ENCODE assay signal across 10 mouse cellular contexts in the genomic region with DNA sequence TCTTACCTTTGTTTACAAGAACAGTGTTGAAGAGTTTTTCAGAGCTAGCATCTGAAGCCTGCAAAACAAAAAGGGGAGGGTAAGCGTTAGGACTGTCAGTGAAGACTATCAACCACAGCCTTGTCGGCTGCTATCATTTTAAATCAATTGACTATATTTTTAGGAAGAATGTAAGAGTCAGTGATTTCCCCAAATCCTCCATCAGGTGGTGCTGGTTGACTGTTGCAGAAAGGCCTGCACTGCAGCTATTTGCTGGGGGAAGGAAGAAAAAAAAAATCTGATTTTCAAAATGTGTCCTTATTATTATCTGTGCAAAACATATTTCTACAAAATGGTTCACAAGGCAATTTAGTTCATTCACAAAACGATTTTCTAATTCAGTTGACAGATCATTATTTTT.
DNase-seq lines count a peak whose midpoint lies in the region; ATAC-seq and TF ChIP-seq lines count a peak whose summit lies in the region.
"Had no signal": no experiment of that assay in that cellular context is flagged by ENCODE, and none has a peak within 500 bp of the region (broad histone marks: within the 10 kb centered on the region; RNA-seq: fewer than 3 reads in every experiment).

No protein-coding gene starts in this region.

- H3K9ac ChIP-seq in heart, postnatal 0 days (replicated peaks; ENCODE audit: low read depth, low read length), result no peak overlapping the region
- H3K9ac ChIP-seq in heart, embryonic 11.5 days (ENCODE audit: low read depth, low read length), result no peak overlapping the region
- H3K9ac ChIP-seq in hindbrain, embryonic 14.5 days, result peak overlapping the region; percentile 59
- H3K9ac ChIP-seq in liver, embryonic 14.5 days (replicated peaks), result no peak overlapping the region
- H3K9ac ChIP-seq: heart, embryonic 13.5 days had no signal

- no peak for TF ChIP-seq EP300 in heart, postnatal 0 days (IDR thresholded peaks at IDR 0.05; ENCODE audit: low read depth)
- no peak for TF ChIP-seq EP300 in liver, embryonic 14.5 days (IDR thresholded peaks at IDR 0.05; ENCODE audit: low read depth)

- H3K27ac ChIP-seq in heart, postnatal 0 days (ENCODE audit: low read depth), result no peak overlapping the region
- no peak overlapping the region for H3K27ac ChIP-seq in heart, embryonic 11.5 days (ENCODE audit: low read depth, low read length)
- peak overlapping the region; percentile 44 for H3K27ac ChIP-seq in hindbrain, embryonic 14.5 days
- H3K27ac ChIP-seq in liver, embryonic 14.5 days, result no peak overlapping the region
- H3K27ac ChIP-seq: heart, embryonic 13.5 days had no signal

- H3K4me2 ChIP-seq in heart, postnatal 0 days (ENCODE audit: low read depth, low read length), result no peak overlapping the region
- H3K4me2 ChIP-seq in heart, embryonic 11.5 days, result no peak overlapping the region
- H3K4me2 ChIP-seq in hindbrain, embryonic 14.5 days (replicated peaks), result peak overlapping the region; percentile 74
- H3K4me2 ChIP-seq in liver, embryonic 14.5 days (ENCODE audit: low read depth), result no peak overlapping the region

- 0 out of 2 replicates have a peak, but pooled peaks cover 3% of the 10 kb centered on the region for H3K36me3 ChIP-seq in heart, postnatal 0 days (replicated peaks; ENCODE audit: control insufficient read depth, insufficient read depth, low read length)
- 0 out of 2 replicates have a peak, but pooled peaks cover 5% of the 10 kb centered on the region for H3K36me3 ChIP-seq in heart, embryonic 11.5 days (ENCODE audit: control insufficient read depth, insufficient read depth, low read length)
- H3K36me3 ChIP-seq in hindbrain, embryonic 14.5 days (replicated peaks; ENCODE audit: control insufficient read depth, insufficient read depth), result peaks cover 9% of the 10 kb centered on the region; the same call in 1 of the 2 replicates
- H3K36me3 ChIP-seq in liver, embryonic 14.5 days (replicated peaks; ENCODE audit: control insufficient read depth, insufficient read depth, low read depth), result no peaks in the 10 kb centered on the region

- H3K4me3 ChIP-seq in heart, postnatal 0 days (ENCODE audit: low read depth, low read length), result no peak overlapping the region
- H3K4me3 ChIP-seq in heart, embryonic 11.5 days (ENCODE audit: low read depth, low read length), result no peak overlapping the region
- peak overlapping the region; percentile 32 for H3K4me3 ChIP-seq in hindbrain, embryonic 14.5 days (replicated peaks; ENCODE audit: low read length)
- no peak overlapping the region for H3K4me3 ChIP-seq in liver, embryonic 14.5 days (ENCODE audit: insufficient read depth in 1 of 2, low read depth in 2 of 2, low read length in 2 of 2)
- H3K4me3 ChIP-seq: heart, embryonic 13.5 days had no signal

- 33% methylated on average over 3 of the region's 3 CpGs for WGBS in heart, postnatal 0 days
- 33% methylated on average over 3 of the region's 3 CpGs for WGBS in heart, embryonic 11.5 days (ENCODE audit: insufficient replicate concordance)
- 13% methylated on average over 3 of the region's 3 CpGs for WGBS in hindbrain, embryonic 14.5 days
- 10% methylated on average over 3 of the region's 3 CpGs for WGBS in liver, embryonic 14.5 days (ENCODE audit: insufficient replicate concordance)

- peak; percentile 30 for DNase-seq in heart, postnatal 0 days (ENCODE audit: low spot score)
- DNase-seq in Muller cell, postnatal 12 days (ENCODE audit: inconsistent ontology term), result peak; percentile 38
- DNase-seq in embryo, embryonic 10.5 days (ENCODE audit: low spot score), result peak; percentile 83
- peak; percentile 87 for DNase-seq in hindbrain, embryonic 14.5 days (ENCODE audit: low spot score)
- no peak for DNase-seq in liver, embryonic 14.5 days (ENCODE audit: low read depth in 3 of 3, low spot score in 3 of 3)
- DNase-seq in retina, postnatal 7 days (ENCODE audit: low read depth, low spot score), result peak; percentile 28
- DNase-seq in natural killer cell, adult 2 months (ENCODE audit: low spot score in 2 of 2), result no peak

- peak; percentile 75 for TF ChIP-seq CTCF in heart, postnatal 0 days (IDR thresholded peaks at IDR 0.05; ENCODE audit: low read depth)
- TF ChIP-seq CTCF in liver, embryonic 14.5 days (IDR thresholded peaks at IDR 0.05; ENCODE audit: low read depth), result peak; percentile 33; the same call in 1 of the 2 replicates

- H3K27me3 ChIP-seq in heart, postnatal 0 days (ENCODE audit: control insufficient read depth, insufficient read depth, low read length), result no peaks in the 10 kb centered on the region
- no peaks in the 10 kb centered on the region for H3K27me3 ChIP-seq in heart, embryonic 11.5 days (ENCODE audit: control insufficient read depth, insufficient read depth, low read length)
- H3K27me3 ChIP-seq in hindbrain, embryonic 14.5 days (ENCODE audit: control insufficient read depth, insufficient read depth, low read length), result no peaks in the 10 kb centered on the region
- H3K27me3 ChIP-seq in liver, embryonic 14.5 days (ENCODE audit: control insufficient read depth, insufficient read depth, low read length), result peaks cover 27% of the 10 kb centered on the region
- H3K27me3 ChIP-seq: heart, embryonic 13.5 days; Patski had no signal

- 0 out of 2 replicates have a peak, but pooled peaks cover 3% of the 10 kb centered on the region for H3K9me3 ChIP-seq in heart, postnatal 0 days (replicated peaks; ENCODE audit: control insufficient read depth, low read length)
- no peaks in the 10 kb centered on the region for H3K9me3 ChIP-seq in heart, embryonic 11.5 days (replicated peaks; ENCODE audit: control insufficient read depth, low read length)
- no peaks in the 10 kb centered on the region for H3K9me3 ChIP-seq in hindbrain, embryonic 14.5 days (ENCODE audit: control insufficient read depth, low read length)
- H3K9me3 ChIP-seq in liver, embryonic 14.5 days (ENCODE audit: control insufficient read depth, low read length), result no peaks in the 10 kb centered on the region
- H3K9me3 ChIP-seq: heart, embryonic 13.5 days had no signal

- peaks cover 18% of the 10 kb centered on the region for H3K4me1 ChIP-seq in heart, postnatal 0 days (ENCODE audit: control insufficient read depth, insufficient read depth)
- peaks cover 7% of the 10 kb centered on the region; the same call in 1 of the 2 replicates for H3K4me1 ChIP-seq in heart, embryonic 11.5 days (ENCODE audit: control insufficient read depth, insufficient read depth, low read length)
- peaks cover 59% of the 10 kb centered on the region for H3K4me1 ChIP-seq in hindbrain, embryonic 14.5 days (replicated peaks; ENCODE audit: control insufficient read depth, insufficient read depth, low read length)
- H3K4me1 ChIP-seq in liver, embryonic 14.5 days (replicated peaks; ENCODE audit: control insufficient read depth in 2 of 2, insufficient read depth in 2 of 2, low read length in 1 of 2), result no peaks in the 10 kb centered on the region; a peak in 2 of 4 replicates

- no peak for ATAC-seq in heart, postnatal 0 days (ENCODE audit: insufficient read depth, low read depth)
- no peak for ATAC-seq in heart, embryonic 11.5 days (replicated peaks; ENCODE audit: insufficient number of reproducible peaks, low FRiP score, low TSS enrichment)
- ATAC-seq in hindbrain, embryonic 14.5 days (ENCODE audit: low FRiP score), result no peak
- ATAC-seq in liver, embryonic 14.5 days (ENCODE audit: insufficient read depth), result no peak
- ATAC-seq: Patski had no signal

Comparison
In these comparisons a context has a peak if more than half of its experiments do, and no peak if none do; other contexts are left out.
1. DNase-seq: peak in heart, postnatal 0 days (single experiment), Muller cell, postnatal 12 days (single experiment), embryo, embryonic 10.5 days (single experiment), hindbrain, embryonic 14.5 days (single experiment) and retina, postnatal 7 days (single experiment); none in liver, embryonic 14.5 days (0 of 3) and natural killer cell, adult 2 months (0 of 2).